ENCODE assay signal across 11 mouse cellular contexts in the genomic region with DNA sequence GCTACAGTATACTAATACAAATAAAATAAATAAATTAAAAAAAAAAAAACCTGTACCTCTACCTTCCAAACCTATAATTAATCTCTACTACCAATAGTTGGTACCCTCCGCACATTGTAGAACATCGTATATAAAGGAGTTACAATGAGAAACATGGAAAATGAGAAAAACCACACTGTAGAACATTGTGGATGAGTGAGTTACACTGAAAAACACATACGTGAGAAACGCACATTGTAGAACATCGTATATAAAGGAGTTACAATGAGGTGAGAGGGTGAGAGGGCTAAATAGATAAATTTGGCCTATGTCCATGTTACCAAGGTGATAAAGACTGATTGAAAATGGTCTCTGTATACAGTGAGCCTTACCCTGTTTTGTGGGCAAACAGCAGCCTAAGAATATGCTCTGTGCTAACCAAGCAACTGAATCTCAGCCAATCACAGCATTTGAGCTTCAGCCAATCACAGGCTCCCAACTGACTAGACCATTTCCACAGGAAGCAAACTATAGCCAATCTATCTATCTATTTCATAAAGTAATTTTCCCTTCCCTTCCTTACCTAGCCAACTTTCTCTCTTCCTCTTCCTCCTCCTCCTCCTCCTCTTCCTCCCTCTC. TPM values are rescaled to one million over a fixed set of nuclear protein-coding genes. Genes with fewer than 3 reads are reported as not detected.
A peak's percentile ranks its signal among the peaks of the same experiment; 100 is the strongest.
DNase-seq lines count a peak whose midpoint lies in the region; ATAC-seq and TF ChIP-seq lines count a peak whose summit lies in the region.
"Had no signal": no experiment of that assay in that cellular context is flagged by ENCODE, and none has a peak within 500 bp of the region (broad histone marks: within the 10 kb centered on the region; RNA-seq: fewer than 3 reads in every experiment).

No protein-coding gene starts in this region.

- 73% methylated on average over 5 of the region's 5 CpGs for WGBS in heart, embryonic 12.5 days
- 79% methylated on average over 5 of the region's 5 CpGs for WGBS in heart, adult 2 months
- WGBS in forebrain, embryonic 13.5 days: 71% methylated on average over 5 of the region's 5 CpGs

- no peak for TF ChIP-seq POLR2A in heart, adult 2 months (IDR thresholded peaks at IDR 0.05; ENCODE audit: insufficient read depth, low read depth, low read length)

- H3K27ac ChIP-seq in heart, embryonic 12.5 days (ENCODE audit: poor library complexity, severe bottlenecking): no peak overlapping the region
- H3K27ac ChIP-seq in heart, adult 2 months: no peak overlapping the region
- no peak overlapping the region for H3K27ac ChIP-seq in forebrain, embryonic 13.5 days

- H3K4me1 ChIP-seq in heart, embryonic 12.5 days (replicated peaks): no peaks in the 10 kb centered on the region; the same call in 1 of the 2 replicates
- no peaks in the 10 kb centered on the region for H3K4me1 ChIP-seq in heart, adult 2 months (ENCODE audit: control insufficient read depth, insufficient read depth, low read length)
- H3K4me1 ChIP-seq in forebrain, embryonic 13.5 days: 0 out of 2 replicates have a peak, but pooled peaks cover 6% of the 10 kb centered on the region

- H3K4me3 ChIP-seq in heart, embryonic 12.5 days: no peak overlapping the region
- no peak overlapping the region for H3K4me3 ChIP-seq in heart, adult 2 months
- no peak overlapping the region for H3K4me3 ChIP-seq in forebrain, embryonic 13.5 days
- H3K4me3 ChIP-seq: erythroblast, embryonic 14.5 days had no signal

- no peak for TF ChIP-seq CTCF in heart, adult 2 months (IDR thresholded peaks at IDR 0.05)

- H3K9me3 ChIP-seq in heart, embryonic 12.5 days (replicated peaks): no peaks in the 10 kb centered on the region
- H3K9me3 ChIP-seq in forebrain, embryonic 13.5 days (replicated peaks): no peaks in the 10 kb centered on the region

- H3K36me3 ChIP-seq in heart, embryonic 12.5 days: no peaks in the 10 kb centered on the region
- H3K36me3 ChIP-seq in heart, adult 2 months (ENCODE audit: control insufficient read depth, insufficient read depth, low read length): no peaks in the 10 kb centered on the region
- H3K36me3 ChIP-seq in forebrain, embryonic 13.5 days (ENCODE audit: poor library complexity, severe bottlenecking): no peaks in the 10 kb centered on the region

- no peaks in the 10 kb centered on the region; the same call in 1 of the 2 replicates for H3K27me3 ChIP-seq in heart, embryonic 12.5 days (replicated peaks)
- no peaks in the 10 kb centered on the region for H3K27me3 ChIP-seq in heart, adult 2 months (ENCODE audit: control insufficient read depth, insufficient read depth, low read length)
- no peaks in the 10 kb centered on the region for H3K27me3 ChIP-seq in forebrain, embryonic 13.5 days

- H3K79me2 ChIP-seq in heart, adult 2 months (replicated peaks; ENCODE audit: control insufficient read depth, insufficient read depth, low read length): no peaks in the 10 kb centered on the region

- ATAC-seq in heart, embryonic 12.5 days (ENCODE audit: insufficient number of reproducible peaks, low FRiP score): peak; percentile 77
- peak; percentile 64 for ATAC-seq in forebrain, embryonic 13.5 days
- ATAC-seq in megakaryocyte-erythroid progenitor cell, adult 5-6 weeks (replicated peaks; ENCODE audit: low FRiP score, low TSS enrichment, poor library complexity, severe bottlenecking): peak; percentile 70; the same call in 1 of the 2 replicates

- DNase-seq in heart, adult 2 months: no peak
- DNase-seq in CD4-positive, CD25-positive, alpha-beta regulatory T cell, adult 2 months (ENCODE audit: low read depth, low spot score): peak; percentile 7
- no peak for DNase-seq in spleen, adult 12 weeks (ENCODE audit: low spot score)
- DNase-seq in embryo, embryonic 10.5 days (ENCODE audit: low spot score): no peak
- DNase-seq in cerebellum, postnatal 4 days (ENCODE audit: low spot score in 2 of 2): no peak

- intact Hi-C loops in heart, adult 2 months (cut with DNase I): loop anchor here (10.0 kb wide), 1 partner anchor 345 kb away; no protein-coding TSS in a partner anchor

- H3K9ac ChIP-seq in heart, embryonic 12.5 days: no peak overlapping the region
- no peak overlapping the region for H3K9ac ChIP-seq in heart, adult 2 months (ENCODE audit: low read depth, low read length)
- no peak overlapping the region for H3K9ac ChIP-seq in forebrain, embryonic 13.5 days

- no peak for TF ChIP-seq EP300 in heart, adult 2 months (IDR thresholded peaks at IDR 0.05; ENCODE audit: insufficient read depth, low read depth, low read length)

- H3K4me2 ChIP-seq in heart, embryonic 12.5 days: no peak overlapping the region
- H3K4me2 ChIP-seq in forebrain, embryonic 13.5 days: no peak overlapping the region; the same call in 1 of the 2 replicates

RNA-seq across cellular contexts. Expression of gene Cyp2b19, which starts 23.0 kb away (rescaled TPM):
- polyA plus RNA-seq in heart, embryonic 12.5 days (2016; fragmentation: Nextera tagmentation; extraction: Ambion mirVana): not detected in 2 replicates
- not detected for total RNA-seq in heart, adult 2 months (2021)
- polyA plus RNA-seq in heart, adult 2 months (2012; rRNA removed): not detected in 2 replicates
- polyA plus RNA-seq in forebrain, embryonic 13.5 days (2015; fragmentation: Nextera tagmentation; extraction: Ambion mirVana): 0.15 and 0.18 TPM in 2 replicates
- not detected in 2 replicates for total RNA-seq in megakaryocyte-erythroid progenitor cell, adult 5-6 weeks (2014; fragmentation: Nextera tagmentation)
- total RNA-seq in megakaryocyte-erythroid progenitor cell, adult 5-6 weeks (2017): not detected in 2 replicates
- total RNA-seq: left cerebral cortex, adult 18-20 months had no signal
- polyA plus RNA-seq: C2C12; erythroblast, embryonic 14.5 days had no signal

RNA-seq across cellular contexts. Expression of gene Cyp2g1, which starts 28.8 kb away (rescaled TPM):
- not detected in 2 replicates for polyA plus RNA-seq in heart, embryonic 12.5 days (2016; fragmentation: Nextera tagmentation; extraction: Ambion mirVana)
- not detected for total RNA-seq in heart, adult 2 months (2021)
- polyA plus RNA-seq in heart, adult 2 months (2012; rRNA removed): not detected in 2 replicates
- polyA plus RNA-seq in forebrain, embryonic 13.5 days (2015; fragmentation: Nextera tagmentation; extraction: Ambion mirVana): not detected in 2 replicates
- not detected in 2 replicates for total RNA-seq in megakaryocyte-erythroid progenitor cell, adult 5-6 weeks (2014; fragmentation: Nextera tagmentation)
- total RNA-seq in megakaryocyte-erythroid progenitor cell, adult 5-6 weeks (2017): not detected in 2 replicates
- total RNA-seq: left cerebral cortex, adult 18-20 months had no signal
- polyA plus RNA-seq: C2C12 had no signal

RNA-seq across cellular contexts. Expression of gene Cyp2a5, which starts 55.2 kb away (rescaled TPM):
- polyA plus RNA-seq in heart, embryonic 12.5 days (2016; fragmentation: Nextera tagmentation; extraction: Ambion mirVana): not detected in 2 replicates
- total RNA-seq in heart, adult 2 months (2021): not detected
- polyA plus RNA-seq in heart, adult 2 months (2012; rRNA removed): 0.64 and 35.7 TPM in 2 replicates
- 0.16 TPM in 1 of 2 replicates, not detected in the other for polyA plus RNA-seq in forebrain, embryonic 13.5 days (2015; fragmentation: Nextera tagmentation; extraction: Ambion mirVana)
- not detected in 2 replicates for total RNA-seq in megakaryocyte-erythroid progenitor cell, adult 5-6 weeks (2014; fragmentation: Nextera tagmentation)
- total RNA-seq in megakaryocyte-erythroid progenitor cell, adult 5-6 weeks (2017): not detected in 2 replicates
- polyA plus RNA-seq: C2C12; erythroblast, embryonic 14.5 days had no signal
